Comparison of ENCODE assay signal across 8 mouse cellular contexts in genomic region chr11:102317298-102317900, GRCm38 (mm10). TPM values are rescaled to one million over a fixed set of nuclear protein-coding genes. Genes with fewer than 3 reads are reported as not detected.
DNase-seq lines count a peak whose midpoint lies in the region; ATAC-seq and TF ChIP-seq lines count a peak whose summit lies in the region.

No protein-coding gene starts in this region.

- H3K27me3 ChIP-seq in heart, embryonic 10.5 days (ENCODE audit: insufficient read depth, poor library complexity, severe bottlenecking): no peaks in the 10 kb centered on the region; the same call in 1 of the 2 replicates
- H3K27me3 ChIP-seq in kidney, postnatal 0 days (ENCODE audit: insufficient read depth, low read length): no peaks in the 10 kb centered on the region
- no peaks in the 10 kb centered on the region for H3K27me3 ChIP-seq in lung, embryonic 15.5 days

- peak; percentile 64 for DNase-seq in urinary bladder, adult 2 months (ENCODE audit: low spot score)
- DNase-seq in urinary bladder, postnatal 10 days (ENCODE audit: low spot score): no peak
- peak; percentile 37 for DNase-seq in embryo, embryonic 11.5 days (ENCODE audit: low read depth, low spot score)
- peak; percentile 79 for DNase-seq in heart, embryonic 10.5 days (ENCODE audit: low spot score)
- DNase-seq in kidney, postnatal 0 days (ENCODE audit: low spot score): peak; percentile 78
- DNase-seq in retina, postnatal 1 day: peak; percentile 75
- DNase-seq in urinary bladder, postnatal 36 days (ENCODE audit: low spot score in 2 of 2): peak; percentile 26 to 48

- H3K4me2 ChIP-seq in kidney, postnatal 0 days (ENCODE audit: low read length): peak overlapping the region; percentile 82
- peak overlapping the region; percentile 90 for H3K4me2 ChIP-seq in lung, embryonic 15.5 days

- under 1% methylated on average over 80 of the region's 87 CpGs for WGBS in heart, embryonic 10.5 days
- WGBS in kidney, postnatal 0 days: 0% methylated on average over 52 of the region's 87 CpGs
- under 1% methylated on average over 58 of the region's 87 CpGs for WGBS in lung, embryonic 15.5 days

- H3K27ac ChIP-seq in heart, embryonic 10.5 days: peak overlapping the region; percentile 100
- H3K27ac ChIP-seq in kidney, postnatal 0 days: peak overlapping the region; percentile 99
- H3K27ac ChIP-seq in lung, embryonic 15.5 days: peak overlapping the region; percentile 99

- peak overlapping the region; percentile 97 for H3K9ac ChIP-seq in kidney, postnatal 0 days (ENCODE audit: low read depth, low read length)
- H3K9ac ChIP-seq in lung, embryonic 15.5 days: peak overlapping the region; percentile 100

- no peak for TF ChIP-seq CTCF in kidney, postnatal 0 days (IDR thresholded peaks at IDR 0.05; ENCODE audit: low read depth)

- H3K9me3 ChIP-seq in heart, embryonic 10.5 days: no peaks in the 10 kb centered on the region
- no peaks in the 10 kb centered on the region for H3K9me3 ChIP-seq in kidney, postnatal 0 days (replicated peaks; ENCODE audit: low read length)
- H3K9me3 ChIP-seq in lung, embryonic 15.5 days: no peaks in the 10 kb centered on the region

- H3K36me3 ChIP-seq in heart, embryonic 10.5 days: peaks cover 26% of the 10 kb centered on the region
- peaks cover 24% of the 10 kb centered on the region for H3K36me3 ChIP-seq in kidney, postnatal 0 days (ENCODE audit: insufficient read depth, low read length)
- peaks cover 27% of the 10 kb centered on the region for H3K36me3 ChIP-seq in lung, embryonic 15.5 days

- ATAC-seq in kidney, postnatal 0 days (replicated peaks; ENCODE audit: low FRiP score, low read depth): peak; percentile 23
- ATAC-seq in lung, embryonic 15.5 days (ENCODE audit: borderline replicate concordance, extremely low read depth, low FRiP score, low TSS enrichment): peak; percentile 3; the same call in 1 of the 2 replicates

- peaks cover 28% of the 10 kb centered on the region for H3K4me1 ChIP-seq in heart, embryonic 10.5 days
- 0 out of 2 replicates have a peak, but pooled peaks cover 3% of the 10 kb centered on the region for H3K4me1 ChIP-seq in kidney, postnatal 0 days (replicated peaks; ENCODE audit: insufficient read depth, low read length)
- H3K4me1 ChIP-seq in lung, embryonic 15.5 days: peaks cover 22% of the 10 kb centered on the region

- H3K4me3 ChIP-seq in heart, embryonic 10.5 days: peak overlapping the region; percentile 99
- H3K4me3 ChIP-seq in kidney, postnatal 0 days (replicated peaks; ENCODE audit: low read depth, low read length): peak overlapping the region; percentile 99
- peak overlapping the region; percentile 99 for H3K4me3 ChIP-seq in lung, embryonic 15.5 days

RNA-seq across cellular contexts. Expression of gene Ubtf, which starts 2.1 kb away (rescaled TPM):
- 45.7 and 61.5 TPM in 2 replicates for polyA plus RNA-seq in urinary bladder, adult 2 months (2012; rRNA removed)
- 60.4 and 75.4 TPM in 2 replicates for polyA plus RNA-seq in heart, embryonic 10.5 days (2016; fragmentation: Nextera tagmentation; extraction: Ambion mirVana)
- 75.5 and 80.8 TPM in 2 replicates for polyA plus RNA-seq in kidney, postnatal 0 days (2015; fragmentation: Nextera tagmentation; extraction: Ambion mirVana)
- polyA plus RNA-seq in lung, embryonic 15.5 days (2015; fragmentation: Nextera tagmentation; extraction: Ambion mirVana): 83.5 and 86.1 TPM in 2 replicates

RNA-seq across cellular contexts. Expression of gene Atxn7l3, which starts 21.0 kb away (rescaled TPM):
- polyA plus RNA-seq in urinary bladder, adult 2 months (2012; rRNA removed): 36.5 and 38.6 TPM in 2 replicates
- 9.1 and 14.3 TPM in 2 replicates for polyA plus RNA-seq in heart, embryonic 10.5 days (2016; fragmentation: Nextera tagmentation; extraction: Ambion mirVana)
- 9.6 and 9.7 TPM in 2 replicates for polyA plus RNA-seq in kidney, postnatal 0 days (2015; fragmentation: Nextera tagmentation; extraction: Ambion mirVana)
- 13.3 and 13.6 TPM in 2 replicates for polyA plus RNA-seq in lung, embryonic 15.5 days (2015; fragmentation: Nextera tagmentation; extraction: Ambion mirVana)

RNA-seq across cellular contexts. Expression of gene Tmub2, which starts 32.7 kb away (rescaled TPM):
- 50.8 and 57.6 TPM in 2 replicates for polyA plus RNA-seq in urinary bladder, adult 2 months (2012; rRNA removed)
- 40.1 and 41.8 TPM in 2 replicates for polyA plus RNA-seq in heart, embryonic 10.5 days (2016; fragmentation: Nextera tagmentation; extraction: Ambion mirVana)
- 46.1 and 49.1 TPM in 2 replicates for polyA plus RNA-seq in kidney, postnatal 0 days (2015; fragmentation: Nextera tagmentation; extraction: Ambion mirVana)
- 48.7 and 51.4 TPM in 2 replicates for polyA plus RNA-seq in lung, embryonic 15.5 days (2015; fragmentation: Nextera tagmentation; extraction: Ambion mirVana)

RNA-seq across cellular contexts. Expression of gene Slc4a1, which starts 48.6 kb away (rescaled TPM):
- polyA plus RNA-seq in urinary bladder, adult 2 months (2012; rRNA removed): 0.01 TPM in 1 of 2 replicates, not detected in the other
- 88.9 and 128 TPM in 2 replicates for polyA plus RNA-seq in heart, embryonic 10.5 days (2016; fragmentation: Nextera tagmentation; extraction: Ambion mirVana)
- 7.4 and 8.0 TPM in 2 replicates for polyA plus RNA-seq in kidney, postnatal 0 days (2015; fragmentation: Nextera tagmentation; extraction: Ambion mirVana)
- polyA plus RNA-seq in lung, embryonic 15.5 days (2015; fragmentation: Nextera tagmentation; extraction: Ambion mirVana): 10.1 and 14.0 TPM in 2 replicates

RNA-seq across cellular contexts. Expression of gene Asb16, which starts 48.9 kb away (rescaled TPM):
- polyA plus RNA-seq in urinary bladder, adult 2 months (2012; rRNA removed): 0.63 and 0.65 TPM in 2 replicates
- polyA plus RNA-seq in heart, embryonic 10.5 days (2016; fragmentation: Nextera tagmentation; extraction: Ambion mirVana): 0.06 and 0.08 TPM in 2 replicates
- 0.09 TPM in 1 of 2 replicates, not detected in the other for polyA plus RNA-seq in kidney, postnatal 0 days (2015; fragmentation: Nextera tagmentation; extraction: Ambion mirVana)
- polyA plus RNA-seq in lung, embryonic 15.5 days (2015; fragmentation: Nextera tagmentation; extraction: Ambion mirVana): 0.09 and 0.10 TPM in 2 replicates
